Mouse (Mus musculus) adipocyte (in vitro differentiated cells): ENCODE data around the gene Cmip.
"Not testable (repeated sequence)": the region's sequence is repeated elsewhere in the genome, so short reads cannot be mapped to it uniquely, and the experiment has no call there.

Source experiments
- DNase-seq: peaks from one replicate; pipeline ENCODE4 v3.0.0-alpha.2; 2016; ENCODE audit warnings: low spot score

The Cmip gene

GRCm38 (mm10) chr8:117421838-117422237 lies 165.0 kb downstream of the Cmip start:
- DNase-seq: no peak

GRCm38 (mm10) chr8:117422343-117422742 lies 165.5 kb downstream of the Cmip start:
- no peak for DNase-seq

GRCm38 (mm10) chr8:117423029-117423428 lies 166.2 kb downstream of the Cmip start:
- peak; percentile 98 for DNase-seq

- DNase-seq: not testable (repeated sequence)
Observed at GRCm38 (mm10) chr8:117427816-117428215, 171.0 kb downstream of the Cmip start.

GRCm38 (mm10) chr8:117428524-117429162 lies 171.8 kb downstream of the Cmip start:
- no peak for DNase-seq

GRCm38 (mm10) chr8:117430624-117431023 lies 173.8 kb downstream of the Cmip start:
- no peak for DNase-seq

GRCm38 (mm10) chr8:117431554-117431953 lies 174.7 kb downstream of the Cmip start:
- DNase-seq: no peak

- DNase-seq: no peak
Observed at GRCm38 (mm10) chr8:117432111-117432510, 175.2 kb downstream of the Cmip start.

- DNase-seq: no peak
Observed at GRCm38 (mm10) chr8:117433968-117434367, 177.1 kb downstream of the Cmip start.

- DNase-seq: no peak
Observed at GRCm38 (mm10) chr8:117436786-117437185, 179.9 kb downstream of the Cmip start.

GRCm38 (mm10) chr8:117437616-117438015 lies 180.8 kb downstream of the Cmip start:
- peak; percentile 83 for DNase-seq

GRCm38 (mm10) chr8:117440317-117440716 lies 183.5 kb downstream of the Cmip start:
- no peak for DNase-seq

- no peak for DNase-seq
Observed at GRCm38 (mm10) chr8:117440759-117441158, 183.9 kb downstream of the Cmip start.

- DNase-seq: no peak
Observed at GRCm38 (mm10) chr8:117445507-117445906, 188.6 kb downstream of the Cmip start.

- DNase-seq: no peak
Observed at GRCm38 (mm10) chr8:117446344-117446997, 189.6 kb downstream of the Cmip start.

- no peak for DNase-seq
Observed at GRCm38 (mm10) chr8:117451072-117451471, 194.2 kb downstream of the Cmip start.

GRCm38 (mm10) chr8:117453974-117454373 lies 197.1 kb downstream of the Cmip start:
- DNase-seq: no peak

- DNase-seq: no peak
Observed at GRCm38 (mm10) chr8:117454516-117455116, 197.8 kb downstream of the Cmip start.

- DNase-seq: no peak
Observed at GRCm38 (mm10) chr8:117455701-117456100, 198.8 kb downstream of the Cmip start.

- peak; percentile 34 for DNase-seq
Observed at GRCm38 (mm10) chr8:117458440-117458839, 201.6 kb downstream of the Cmip start.

- no peak for DNase-seq
Observed at GRCm38 (mm10) chr8:117462701-117463284, 205.9 kb downstream of the Cmip start.

GRCm38 (mm10) chr8:117464525-117464924 lies 207.7 kb downstream of the Cmip start:
- DNase-seq: no peak

GRCm38 (mm10) chr8:117465250-117465649 lies 208.4 kb downstream of the Cmip start:
- peak; percentile 91 for DNase-seq
